Mouse (Mus musculus) retina, postnatal 1 day (tissue): Measurements from ENCODE around the gene Sept1.

Source experiments
- DNase-seq: peaks from one replicate; pipeline ENCODE4 v3.0.0-alpha.2; 2012

Gene Sept1

DNA sequence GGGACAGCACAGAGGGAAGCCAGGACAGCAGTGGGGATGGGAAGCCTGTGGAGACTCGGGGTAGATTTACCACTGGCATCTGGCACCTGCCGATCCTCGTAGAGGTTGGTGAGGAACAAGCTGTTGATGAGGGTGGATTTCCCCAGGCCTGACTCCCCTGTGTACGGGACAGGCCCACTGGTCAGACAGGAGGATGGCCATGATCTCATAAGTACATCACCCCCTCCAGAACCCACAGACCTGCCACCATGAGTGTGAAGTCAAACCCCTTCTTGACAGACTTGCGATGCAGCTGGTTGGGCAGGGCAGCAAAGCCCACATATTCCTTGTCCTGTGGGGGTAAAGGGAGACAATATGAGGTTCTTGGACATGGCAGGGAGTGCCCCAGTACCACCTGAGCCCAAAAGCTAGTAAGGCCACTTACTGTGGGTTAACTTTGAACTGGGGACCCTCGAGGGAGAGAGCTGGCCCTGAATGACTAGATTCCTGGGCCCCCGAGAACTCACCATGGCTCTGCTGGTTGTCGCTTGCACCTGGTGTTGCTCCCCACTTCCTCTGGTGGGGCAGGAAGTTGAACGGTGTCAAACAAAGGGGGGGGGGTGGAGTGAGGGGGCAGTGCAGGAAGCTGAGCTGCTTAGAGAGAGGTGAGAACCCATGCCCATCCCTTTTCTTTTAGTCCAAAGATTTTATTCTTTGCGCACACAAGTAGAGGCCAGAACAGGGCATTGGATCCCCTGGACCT is 14.9 kb downstream of the Sept1 start:
- DNase-seq = no peak

DNA sequence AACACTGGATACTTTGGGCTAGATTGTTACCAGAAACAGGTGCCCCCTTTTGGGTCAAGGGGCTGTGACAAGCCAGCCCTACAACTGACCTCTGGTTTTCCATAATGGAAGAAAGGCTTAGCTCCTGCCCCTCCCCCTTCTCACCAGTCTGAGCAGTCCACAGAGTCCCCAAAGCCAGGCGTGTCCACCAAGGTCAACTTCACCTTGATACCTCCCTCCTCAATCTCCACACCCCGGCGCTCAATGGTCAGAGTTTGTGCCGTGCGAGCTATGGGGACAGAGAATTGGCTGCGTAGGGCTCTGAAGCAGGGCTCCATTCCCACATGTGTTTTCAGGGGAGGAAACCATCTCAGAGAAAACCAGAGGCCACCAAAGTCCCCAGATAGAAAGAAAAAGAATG is 15.5 kb downstream of the Sept1 start:
- no peak for DNase-seq

DNA sequence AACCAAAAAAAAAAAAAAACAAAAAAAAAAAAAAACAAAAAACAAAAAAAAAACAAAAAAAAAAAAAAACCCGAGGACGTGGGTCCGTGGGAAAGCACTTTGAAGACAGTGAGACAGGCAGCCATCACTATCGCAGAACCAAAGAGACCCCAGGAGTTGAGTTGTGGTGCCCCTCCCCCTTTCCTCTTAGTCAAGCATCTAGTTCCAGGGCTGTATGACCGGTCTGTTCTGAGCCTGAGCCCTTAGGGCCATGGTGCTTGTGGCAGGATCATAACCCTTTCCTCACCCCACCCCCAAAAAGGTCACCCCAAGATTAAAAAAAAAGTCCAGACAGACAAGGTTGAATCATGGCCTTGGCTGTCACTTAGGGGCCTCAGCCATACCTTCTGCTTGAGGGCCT is 16.6 kb downstream of the Sept1 start:
- no peak for DNase-seq

DNA sequence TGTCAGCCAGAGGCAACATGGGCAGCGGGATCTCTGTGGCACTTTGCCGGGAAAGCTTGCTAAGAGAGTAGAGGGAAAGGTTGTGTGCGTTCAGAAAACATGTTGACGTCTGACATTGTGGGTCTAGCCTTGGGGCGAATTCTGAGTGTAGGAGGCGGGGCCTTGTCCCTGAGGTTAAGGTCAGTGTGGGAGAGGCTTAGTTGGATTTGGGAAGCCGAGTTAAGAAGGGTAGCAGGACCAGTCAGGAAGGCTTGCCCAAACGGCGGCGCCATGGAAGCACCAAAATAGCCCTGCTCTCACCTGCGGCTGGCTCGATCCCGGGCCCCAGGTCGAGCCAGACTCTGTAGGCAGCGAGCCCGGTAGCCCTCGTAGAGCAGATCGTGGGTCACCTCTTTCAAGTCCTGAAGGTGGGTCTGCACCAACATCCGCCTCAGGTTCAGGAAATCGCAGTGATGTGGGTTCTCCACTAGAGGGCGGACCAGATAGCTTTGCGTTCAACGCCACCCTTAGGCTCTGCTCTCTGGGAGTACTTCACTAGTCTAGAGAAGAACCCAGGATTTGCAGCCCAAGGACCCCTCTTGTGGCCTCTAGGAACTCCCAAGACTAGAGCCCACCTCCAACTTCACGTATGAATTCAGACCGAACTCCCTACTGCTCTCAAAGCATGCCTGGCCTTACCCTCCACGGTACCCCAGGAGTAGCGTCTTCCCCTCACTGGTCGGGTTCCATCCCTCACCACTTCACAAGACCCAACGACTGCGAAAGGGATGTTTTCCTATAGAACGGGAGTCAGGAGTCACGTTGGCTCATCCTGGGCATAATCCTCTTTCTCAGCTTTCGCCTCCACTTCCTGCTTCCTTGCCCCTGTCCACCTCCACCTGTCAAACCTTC is 17.7 kb downstream of the Sept1 start:
- DNase-seq = peak; percentile 83

DNA sequence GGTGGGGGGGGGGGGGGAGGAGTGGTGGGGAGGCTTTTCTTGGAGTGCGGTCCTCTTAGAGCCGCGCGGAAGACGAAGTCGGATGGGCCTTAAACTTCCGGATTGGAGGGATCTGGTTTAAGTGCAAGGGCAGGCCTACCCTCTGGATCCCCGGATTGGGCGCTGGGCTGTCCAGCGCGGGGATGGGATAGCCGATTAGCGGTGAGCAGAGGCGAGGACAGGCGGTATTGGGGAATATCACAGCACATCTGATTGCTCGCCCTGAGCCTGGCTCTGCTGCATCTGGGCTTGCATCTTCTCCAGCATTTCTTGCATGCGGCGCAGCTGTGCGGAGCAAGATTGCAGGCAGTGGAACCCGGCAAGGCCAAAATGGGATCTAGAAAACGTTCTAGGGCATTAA is 18.4 kb downstream of the Sept1 start:
- no peak for DNase-seq

DNA sequence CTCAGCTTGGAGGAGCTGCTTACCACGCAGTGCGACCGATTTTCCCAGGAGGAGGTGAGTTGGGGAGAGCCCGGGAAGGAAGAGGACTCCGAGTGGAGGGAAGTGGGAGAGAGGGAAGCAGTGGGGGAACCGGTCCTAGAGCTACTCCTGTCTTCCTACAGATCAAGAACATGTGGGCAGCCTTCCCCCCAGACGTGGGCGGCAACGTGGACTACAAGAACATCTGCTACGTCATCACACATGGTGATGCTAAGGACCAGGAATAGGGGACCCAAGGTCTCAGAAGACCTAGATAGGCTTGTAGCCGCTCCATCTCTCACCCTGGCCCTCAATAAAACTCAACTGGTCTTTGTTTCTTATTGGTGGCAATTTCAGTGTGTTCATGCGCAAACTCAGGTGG is 19.0 kb downstream of the Sept1 start:
- DNase-seq = no peak

DNA sequence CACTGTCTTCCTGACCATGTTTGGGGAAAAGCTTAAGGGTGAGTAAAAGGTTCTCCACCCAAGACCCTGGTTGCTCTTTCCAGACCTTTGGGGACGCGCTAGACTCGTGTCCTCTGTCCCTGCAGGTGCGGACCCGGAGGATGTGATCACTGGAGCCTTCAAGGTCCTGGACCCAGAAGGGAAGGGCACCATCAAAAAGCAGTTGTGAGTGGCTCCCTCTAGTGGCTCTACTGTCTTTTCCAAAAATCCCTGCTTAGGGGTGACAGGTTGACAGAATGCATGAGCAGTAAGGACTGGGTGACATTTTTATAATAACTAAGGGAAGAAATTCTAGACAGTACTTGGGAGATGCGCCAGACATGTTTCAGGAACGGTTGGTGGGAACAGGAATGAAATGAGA is 19.4 kb downstream of the Sept1 start:
- DNase-seq = peak; percentile 68

DNA sequence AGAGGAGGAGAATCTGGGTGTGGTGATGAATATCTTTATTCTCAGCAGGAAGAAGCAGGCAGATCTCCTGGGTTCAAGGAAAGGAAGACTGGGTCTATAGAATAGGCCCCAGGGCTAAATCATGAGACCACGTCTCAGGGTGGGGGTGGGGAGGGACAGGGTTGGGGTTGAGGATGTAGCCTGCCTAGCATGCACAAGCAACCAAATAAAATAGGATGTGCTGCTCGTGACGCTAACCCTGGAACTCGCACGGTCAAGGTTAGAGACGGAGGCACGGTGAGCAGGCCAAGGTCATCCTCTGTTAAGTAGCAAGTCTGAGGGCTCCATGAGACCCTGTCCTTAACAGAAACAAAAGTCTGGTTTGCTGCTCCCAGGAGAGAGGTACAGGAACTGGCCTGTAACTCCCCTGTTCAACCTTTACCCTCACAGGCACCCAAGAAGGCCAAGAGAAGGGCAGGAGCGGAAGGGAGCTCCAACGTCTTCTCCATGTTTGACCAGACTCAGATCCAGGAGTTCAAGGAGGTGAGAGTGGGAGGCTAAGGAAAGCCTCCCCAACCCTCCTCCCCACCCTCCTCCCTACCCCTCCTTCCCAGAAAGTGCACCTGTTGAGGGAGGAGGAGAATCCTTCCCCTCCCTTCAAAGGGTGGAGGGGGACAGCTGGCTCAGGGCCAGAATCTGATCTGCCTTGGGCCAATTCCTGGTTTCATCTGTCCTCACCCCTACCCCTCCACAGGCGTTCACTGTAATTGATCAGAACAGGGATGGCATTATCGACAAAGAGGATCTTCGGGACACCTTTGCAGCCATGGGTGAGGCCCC is 20.3 kb downstream of the Sept1 start:
- no peak for DNase-seq

DNA sequence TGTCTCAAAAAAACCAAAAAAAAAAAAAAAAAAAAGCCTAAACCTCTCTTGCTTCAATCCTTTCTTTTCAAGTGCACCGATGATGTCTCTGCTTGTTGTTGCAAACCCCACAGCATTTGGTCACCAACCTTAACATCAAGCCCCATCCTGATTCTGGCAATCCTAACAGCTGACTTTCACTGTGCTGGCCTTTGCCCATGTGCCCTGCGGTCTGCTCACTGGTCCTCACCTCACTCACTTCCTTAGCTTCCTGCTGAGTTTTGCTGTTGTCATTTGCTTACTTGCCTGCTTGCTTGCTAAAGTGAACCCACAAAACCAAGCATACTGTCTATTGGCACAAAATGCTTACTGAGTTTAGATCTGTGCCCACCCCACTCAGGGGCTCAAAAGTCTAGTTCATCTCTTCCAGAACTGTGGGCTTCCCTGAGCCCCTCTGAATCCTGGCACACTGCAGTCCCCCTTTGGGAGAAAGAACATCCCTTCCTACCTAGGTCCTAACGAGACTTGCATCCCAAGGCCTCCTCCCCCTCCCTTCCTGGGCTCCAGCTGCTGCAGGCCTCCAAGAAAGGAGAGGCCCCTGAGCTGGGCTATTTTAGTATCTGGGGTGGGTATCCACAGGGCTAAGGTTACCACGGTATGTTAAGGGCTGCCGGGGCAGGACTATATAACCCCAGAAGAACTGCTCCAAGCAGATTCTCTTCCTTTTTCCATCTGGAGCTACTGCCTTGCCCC is 21.8 kb downstream of the Sept1 start:
- no peak for DNase-seq

DNA sequence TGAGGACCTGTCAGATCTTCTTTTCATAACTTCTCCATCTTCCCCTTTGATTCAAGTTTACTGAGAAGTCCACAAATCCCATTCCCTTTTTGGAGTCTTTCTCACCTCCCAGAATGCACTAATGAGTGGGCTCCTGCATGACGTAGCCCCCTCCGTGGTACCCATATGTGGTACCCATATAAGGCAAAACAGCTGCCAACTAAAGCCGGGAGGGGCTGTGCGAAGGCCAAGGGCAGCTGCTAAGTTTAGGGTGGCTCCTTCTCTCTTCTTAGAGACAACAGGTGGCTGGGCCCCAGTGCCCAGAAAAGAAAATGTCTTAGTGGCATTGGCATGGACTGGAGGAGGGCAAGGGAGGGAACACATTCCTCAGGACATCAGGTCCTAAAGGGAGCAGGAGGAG is 22.7 kb downstream of the Sept1 start:
- no peak for DNase-seq

DNA sequence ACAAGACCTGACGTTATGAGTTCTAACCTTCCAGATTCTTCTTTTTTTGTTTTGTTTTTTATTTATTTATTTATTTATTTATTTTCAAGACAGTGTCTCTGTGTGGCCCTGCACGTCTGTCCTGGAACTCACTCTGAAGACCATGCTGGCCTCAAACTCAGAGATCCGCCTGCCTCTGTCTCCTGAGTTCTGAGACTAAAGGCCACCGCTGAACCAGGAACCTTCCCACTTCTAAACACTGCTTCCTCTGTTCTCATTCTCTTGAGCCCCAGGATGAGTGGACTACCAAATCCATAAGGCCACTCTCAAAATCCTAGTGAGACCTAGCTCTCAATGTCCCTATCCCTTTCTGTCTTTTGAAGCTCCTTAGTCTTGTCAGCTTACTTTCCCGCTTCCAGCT is 23.1 kb downstream of the Sept1 start:
- DNase-seq = no peak

DNA sequence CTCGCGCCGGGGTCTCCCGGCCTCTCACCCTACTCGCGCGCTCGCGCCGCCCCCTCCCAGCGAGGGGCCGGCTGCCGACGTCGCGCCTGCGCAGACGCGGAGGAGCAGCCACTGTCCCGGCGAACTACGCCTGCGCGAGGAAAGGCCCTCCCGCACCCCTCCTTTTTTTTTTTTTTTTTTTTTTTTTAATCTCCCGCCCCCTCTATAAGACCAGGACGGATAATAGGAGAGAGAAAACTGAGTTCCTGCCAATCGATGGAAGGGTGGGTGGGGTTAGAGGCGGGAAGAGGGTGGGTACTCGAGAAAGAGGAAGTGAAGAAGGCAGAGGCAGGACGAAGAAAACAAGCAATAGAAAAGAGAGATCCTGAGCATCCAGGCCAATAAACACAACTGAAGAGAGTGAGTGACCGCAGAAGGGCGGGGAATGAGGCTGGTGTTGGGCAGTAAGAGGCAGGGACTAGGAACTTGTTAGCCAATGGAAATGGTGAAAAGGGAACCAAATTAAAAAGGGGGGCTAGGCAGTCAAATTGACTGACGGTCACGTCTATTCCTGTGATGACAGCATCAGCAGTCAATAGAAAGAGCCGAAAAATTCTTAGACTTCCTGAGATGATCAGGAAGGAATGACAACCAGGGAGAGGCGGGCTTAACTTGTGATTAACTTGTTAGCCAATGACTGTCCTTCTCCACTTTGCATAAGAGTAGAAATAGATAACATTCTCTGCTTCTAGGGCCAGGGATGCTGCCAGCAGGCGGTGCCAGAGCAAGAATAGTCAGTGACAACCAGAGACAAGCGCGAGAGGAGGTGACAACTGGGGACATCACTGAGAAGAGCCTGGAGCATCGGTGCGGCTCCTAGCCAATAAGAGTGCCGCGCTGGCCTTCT is 24.1 kb downstream of the Sept1 start, which contains the start of gene Mylpf:
Gene Mylpf, plus strand, starts transcription at position 338 of the 886 bp plus-strand sequence.
- peak; percentile 99 for DNase-seq

DNA sequence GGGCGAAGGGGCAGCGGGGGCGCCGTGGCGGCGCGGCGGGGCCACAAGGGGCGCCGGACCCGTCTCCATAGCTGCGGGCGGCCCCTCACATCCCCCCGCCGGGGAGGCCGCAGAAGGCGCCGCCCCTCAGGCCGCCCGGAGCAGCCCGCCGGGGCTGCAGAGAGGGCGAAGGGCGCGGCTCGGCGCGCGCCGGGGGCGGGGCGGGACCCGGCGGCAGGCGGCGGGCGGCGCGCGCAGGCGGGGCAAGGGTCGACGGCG is 24.7 kb downstream of the Sept1 start, which contains the start of gene Tbc1d10b:
Gene Tbc1d10b, minus strand, starts transcription at position 174 of the 258 bp plus-strand sequence.
- no peak for DNase-seq

DNA sequence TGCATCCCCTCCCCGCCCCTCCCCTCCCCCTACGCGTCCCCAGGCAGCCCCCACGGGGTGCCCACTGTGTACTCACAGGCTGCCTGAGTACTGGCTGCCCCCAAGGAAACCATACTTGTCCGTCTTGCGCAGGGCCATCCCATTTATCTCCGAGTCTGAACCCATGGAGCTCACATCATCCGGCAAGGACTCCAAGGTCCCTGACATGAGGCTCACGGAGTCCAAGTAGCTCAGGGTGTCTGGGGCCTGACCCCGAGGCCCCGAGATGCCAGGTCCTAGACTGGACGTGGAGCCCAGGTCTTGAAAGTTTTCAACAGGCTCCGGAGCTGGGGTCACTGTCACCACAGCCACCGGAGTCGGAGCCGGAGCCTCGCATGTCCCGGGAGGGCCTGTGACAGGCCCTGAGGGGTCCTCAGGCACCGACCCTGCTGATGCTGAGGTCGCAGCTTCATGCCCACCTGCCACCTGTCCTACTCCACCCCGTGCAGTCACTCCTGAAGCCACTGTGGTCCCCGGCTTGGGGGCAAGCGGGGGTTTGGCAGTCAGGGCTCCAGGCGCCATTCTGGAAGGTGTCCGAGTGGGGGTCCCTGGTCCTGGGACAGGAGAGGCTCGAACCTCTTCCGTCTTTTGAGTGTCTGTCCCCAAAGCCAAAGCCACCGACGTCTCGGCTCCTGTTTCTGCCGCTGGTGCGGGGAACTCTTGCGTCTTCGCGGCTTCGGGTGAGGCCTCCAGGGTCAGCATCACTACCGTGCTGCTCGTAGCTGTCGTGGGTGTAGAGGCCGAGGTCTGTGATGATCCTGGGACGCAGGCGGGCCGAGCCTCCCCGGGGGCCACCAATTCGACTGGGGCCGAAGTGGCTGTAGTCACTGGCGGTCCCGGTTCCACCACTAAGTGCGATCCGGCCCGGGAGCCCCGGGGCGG is 25.3 kb downstream of the Sept1 start:
- DNase-seq = peak; percentile 24

DNA sequence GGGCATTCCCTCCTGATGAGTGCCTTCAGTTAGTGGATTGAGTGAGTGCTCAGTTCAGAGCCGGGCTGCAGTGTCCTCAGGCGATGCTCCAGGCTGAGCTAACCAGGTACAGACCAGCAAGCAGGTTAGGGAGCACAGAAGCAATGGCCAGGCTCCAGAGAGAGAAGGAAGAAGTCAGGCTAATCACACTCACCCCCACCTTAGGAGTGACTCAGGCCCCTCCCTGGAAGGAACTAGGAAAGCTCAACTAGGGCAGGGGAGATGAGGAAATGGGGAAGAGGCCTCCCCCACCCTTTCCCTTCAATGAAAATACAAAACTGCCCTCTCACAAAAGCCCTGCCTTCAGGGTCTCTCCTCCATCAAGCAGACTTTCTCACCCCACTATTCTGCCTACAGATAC is 26.3 kb downstream of the Sept1 start:
- no peak for DNase-seq

DNA sequence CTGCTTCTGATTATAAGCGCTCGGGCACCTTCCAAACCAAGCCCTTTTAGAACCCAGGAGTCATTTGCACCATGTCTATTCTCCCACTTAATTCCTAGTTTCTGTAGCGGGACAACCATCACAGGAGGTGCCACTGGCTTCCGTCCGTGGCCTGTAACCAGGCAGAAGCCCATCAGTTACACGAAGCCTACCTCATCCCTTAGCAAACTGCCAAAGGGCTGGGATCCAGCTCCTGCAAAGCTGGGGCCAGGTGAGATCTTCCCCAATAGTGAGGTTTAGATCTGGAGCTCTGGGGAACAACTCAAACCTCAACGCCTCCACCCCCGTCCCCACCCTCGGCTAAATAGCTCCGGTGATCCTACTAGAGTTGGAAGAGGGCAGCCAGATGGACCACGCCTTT is 36.4 kb downstream of the Sept1 start:
- no peak for DNase-seq

DNA sequence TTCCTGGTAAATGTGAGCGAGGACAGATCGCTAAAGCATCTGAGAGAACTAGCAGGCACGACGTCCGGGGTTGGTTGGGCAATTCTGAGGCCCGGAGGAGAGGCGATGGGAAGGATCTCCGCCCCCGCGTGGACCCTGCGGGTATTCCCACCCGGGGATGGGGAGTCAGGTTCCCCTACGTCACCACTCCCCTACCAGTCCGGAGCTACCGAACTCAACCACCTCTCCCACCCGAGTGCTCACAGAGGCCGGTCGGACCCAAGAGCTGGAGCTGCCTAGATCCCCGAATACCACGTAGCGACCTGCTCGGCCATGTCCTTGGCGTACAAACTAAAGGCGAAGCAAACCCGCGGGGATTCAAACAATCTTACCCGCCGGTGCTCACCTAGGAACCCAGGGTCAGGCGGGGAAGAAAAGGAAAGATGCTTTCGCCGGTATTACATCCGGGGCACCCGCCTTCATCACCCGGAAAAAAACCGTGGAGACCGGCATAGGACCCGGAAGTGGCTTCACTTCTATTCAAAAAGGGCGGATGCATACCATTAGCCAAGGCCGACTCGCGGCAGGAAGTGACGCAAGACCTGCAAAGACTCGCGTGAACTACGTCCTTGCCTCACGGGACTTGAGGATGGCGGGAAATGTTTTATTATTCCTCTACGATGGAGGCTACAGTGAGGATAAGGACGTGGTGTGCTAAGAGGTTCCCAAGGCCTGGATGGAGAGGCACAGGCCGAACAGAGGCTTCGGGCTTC is 37.2 kb downstream of the Sept1 start, which contains the start of gene Cd2bp2:
Gene Cd2bp2, minus strand, starts transcription at position 507 of the 752 bp plus-strand sequence.
- peak; percentile 99 for DNase-seq

DNA sequence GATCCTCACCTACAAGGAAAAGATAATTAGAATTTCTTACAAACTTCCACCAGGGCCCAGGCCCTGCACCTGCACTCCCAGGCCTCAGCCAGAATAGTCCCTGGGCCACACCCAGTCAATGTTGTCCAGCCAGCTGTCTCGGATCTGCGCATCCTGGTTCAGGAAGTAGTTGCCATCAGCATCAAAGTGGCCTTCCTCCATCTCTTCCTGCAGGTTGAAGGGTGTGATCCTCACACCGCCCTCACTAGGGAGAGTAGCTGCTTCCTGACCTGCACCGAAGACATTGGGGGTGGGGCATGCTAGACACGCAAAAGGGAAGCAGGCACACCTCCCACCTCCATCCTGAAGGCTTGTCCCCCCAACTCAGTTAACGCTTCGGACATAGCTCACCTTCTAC is 38.3 kb downstream of the Sept1 start:
- no peak for DNase-seq

DNA sequence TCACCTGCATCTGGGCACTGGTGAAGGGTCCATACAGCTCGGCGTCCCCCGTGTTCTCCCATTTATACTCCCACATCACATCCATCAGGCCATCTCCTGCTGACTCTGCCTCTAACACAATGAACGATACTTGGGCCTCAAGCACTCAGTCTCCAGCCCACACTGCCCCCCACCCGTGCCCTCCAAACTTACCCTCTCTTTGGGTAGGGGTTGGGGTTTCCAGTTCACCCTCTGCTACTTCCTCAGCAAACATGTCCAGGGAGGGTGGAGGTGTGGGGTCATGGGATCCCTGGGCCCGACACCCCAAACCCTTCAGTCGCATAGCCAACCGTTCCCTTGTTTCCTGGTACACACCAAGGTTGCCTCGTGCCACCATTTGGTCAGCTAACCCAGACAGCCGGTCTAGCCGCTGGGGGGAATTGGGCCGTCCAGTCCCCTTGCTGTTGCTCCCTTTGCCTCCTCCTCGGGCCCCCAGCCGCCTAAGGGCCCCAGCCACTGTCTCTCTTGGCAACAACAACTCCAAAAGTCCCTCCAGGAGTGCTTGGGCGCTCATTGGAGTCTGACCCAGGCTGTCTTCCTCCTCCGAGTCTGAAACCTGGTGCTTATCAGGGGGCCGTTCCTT is 38.8 kb downstream of the Sept1 start:
- DNase-seq = no peak
